Mouse (Mus musculus) cortical plate, adult 2 months (tissue): ENCODE results near the gene Scamp3.

Experiments used
- CTCF ChIP-seq: fragments of 200-500 bp; IDR thresholded peaks from 2 replicates; pipeline ENCODE4 v1.5.1; 2011; ENCODE audit warnings: mild to moderate bottlenecking, control low read depth, low read length; ENCODE audit not compliant: insufficient read depth; ENCODE audit errors: extremely low read depth
- POLR2A ChIP-seq: fragments of 200-500 bp; IDR thresholded peaks from 2 replicates; pipeline ENCODE4 v1.6.1; 2011; ENCODE audit warnings: mild to moderate bottlenecking, low read length, control low read depth; ENCODE audit not compliant: insufficient read depth; ENCODE audit errors: extremely low read depth

DNA sequence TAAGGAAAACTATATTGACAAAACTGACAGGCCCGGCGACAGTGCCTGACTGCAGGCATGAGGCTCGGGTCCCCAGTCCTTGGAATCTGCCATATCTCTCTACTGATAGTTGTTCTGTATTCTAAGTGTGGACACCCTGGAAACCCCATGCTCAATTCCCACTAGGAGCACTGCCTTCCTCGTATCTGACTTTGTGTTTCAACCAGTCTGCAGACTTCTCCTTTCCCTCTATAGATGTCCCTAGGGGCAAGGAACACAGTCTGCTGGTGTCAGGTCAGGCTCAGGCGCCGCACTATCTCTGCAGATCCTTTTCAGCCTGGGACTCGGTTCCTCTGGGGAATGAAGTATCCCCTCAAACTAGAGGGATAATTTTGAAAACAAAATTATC lies 44.2 kb upstream of the Scamp3 start:
- TF ChIP-seq CTCF (no peak), POLR2A (no peak)
